Mouse (Mus musculus) E14TG2a.4 (cell line): Measurements from ENCODE around the gene Wipf1.

ENCODE experiments used
- H3K27me3 ChIP-seq: 2 replicates; pipeline ENCODE4 v1.6.1; 2014; ENCODE audit warnings: low read length, control low read depth; ENCODE audit not compliant: insufficient read depth
- H3K36me3 ChIP-seq: 2 replicates; pipeline ENCODE4 v1.6.1; 2014; ENCODE audit warnings: low read length, control low read depth; ENCODE audit not compliant: insufficient read depth
- H3K4me1 ChIP-seq: replicated peaks from 2 replicates; pipeline ENCODE4 v1.6.1; 2014; ENCODE audit warnings: low read depth, low read length, control low read depth
- H3K4me3 ChIP-seq: replicated peaks from 2 replicates; pipeline ENCODE4 v1.5.1; 2014; ENCODE audit warnings: mild to moderate bottlenecking, low read length
- H3K9me3 ChIP-seq: 2 replicates; pipeline ENCODE4 v1.6.1; 2014; ENCODE audit warnings: low read length, control low read depth
- CTCF ChIP-seq: conservative IDR thresholded peaks from 2 replicates; pipeline ENCODE4 v1.5.1; 2014; ENCODE audit warnings: low read length
- NANOG ChIP-seq: IDR thresholded peaks from 2 replicates; pipeline ENCODE4 v1.6.1; 2014; ENCODE audit warnings: borderline replicate concordance, low read length, mixed read lengths
- POU5F1 ChIP-seq: IDR thresholded peaks from 2 replicates; pipeline ENCODE4 v1.6.1; 2014; ENCODE audit warnings: low read length, borderline replicate concordance

Gene Wipf1

GRCm38 (mm10) chr2:73395516-73395915 is 134.0 kb downstream of the Wipf1 start:
- no peaks in the 10 kb centered on the region for H3K27me3 ChIP-seq
- no peaks in the 10 kb centered on the region for H3K36me3 ChIP-seq
- no peak overlapping the region for H3K4me3 ChIP-seq
- peaks cover 7% of the 10 kb centered on the region for H3K9me3 ChIP-seq
- TF ChIP-seq POU5F1 (no peak), NANOG (no peak), CTCF (no peak)
- peaks cover 8% of the 10 kb centered on the region for H3K4me1 ChIP-seq

- H3K9me3 ChIP-seq = peaks cover 7% of the 10 kb centered on the region
- no peak overlapping the region for H3K4me3 ChIP-seq
- no peak for TF ChIP-seq POU5F1
- H3K27me3 ChIP-seq = no peaks in the 10 kb centered on the region
- H3K36me3 ChIP-seq = no peaks in the 10 kb centered on the region
- peaks cover 8% of the 10 kb centered on the region for H3K4me1 ChIP-seq
These were observed 135.1 kb downstream of the Wipf1 start for GRCm38 (mm10) chr2:73394476-73394875.

GRCm38 (mm10) chr2:73392772-73393171 is 136.8 kb downstream of the Wipf1 start:
- H3K9me3 ChIP-seq = peaks cover 5% of the 10 kb centered on the region
- peaks cover 8% of the 10 kb centered on the region for H3K4me1 ChIP-seq
- H3K36me3 ChIP-seq = no peaks in the 10 kb centered on the region
- TF ChIP-seq POU5F1 (no peak), CTCF (no peak), NANOG (no peak)
- no peak overlapping the region for H3K4me3 ChIP-seq
- H3K27me3 ChIP-seq = no peaks in the 10 kb centered on the region

DNA sequence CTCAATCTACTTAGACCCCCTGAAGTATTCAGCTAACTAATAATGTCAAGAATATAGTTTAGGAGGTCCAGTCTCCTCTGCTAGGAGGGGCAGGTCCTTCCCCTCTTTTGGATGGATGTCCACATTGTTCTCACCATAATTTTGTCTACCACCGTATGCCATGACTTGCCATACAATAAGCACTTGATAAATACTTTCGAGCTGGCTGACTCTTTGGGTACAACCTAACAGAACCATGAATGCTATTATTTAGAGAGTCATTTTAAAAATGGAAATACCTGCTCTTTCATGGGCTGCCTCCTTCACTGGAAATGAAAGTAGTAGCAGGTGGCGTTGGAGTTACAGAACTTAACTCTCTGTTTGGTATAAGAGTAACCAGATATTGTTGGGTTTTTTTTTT is 139.6 kb downstream of the Wipf1 start:
- Histone ChIP-seq H3K4me3 (no peak overlapping the region), H3K4me1 (peaks cover 16% of the 10 kb centered on the region), H3K27me3 (peaks cover 9% of the 10 kb centered on the region), H3K36me3 (no peaks in the 10 kb centered on the region), H3K9me3 (no peaks in the 10 kb centered on the region)
- TF ChIP-seq CTCF = no peak
- TF ChIP-seq POU5F1 = no peak
- TF ChIP-seq NANOG = no peak

GRCm38 (mm10) chr2:73387806-73388205 is 141.7 kb downstream of the Wipf1 start:
- H3K4me3 ChIP-seq = no peak overlapping the region
- H3K9me3 ChIP-seq = no peaks in the 10 kb centered on the region
- TF ChIP-seq NANOG (no peak), POU5F1 (no peak), CTCF (no peak)
- peaks cover 8% of the 10 kb centered on the region; the same call in 1 of the 2 replicates for H3K4me1 ChIP-seq
- H3K36me3 ChIP-seq = no peaks in the 10 kb centered on the region
- H3K27me3 ChIP-seq = peaks cover 16% of the 10 kb centered on the region

DNA sequence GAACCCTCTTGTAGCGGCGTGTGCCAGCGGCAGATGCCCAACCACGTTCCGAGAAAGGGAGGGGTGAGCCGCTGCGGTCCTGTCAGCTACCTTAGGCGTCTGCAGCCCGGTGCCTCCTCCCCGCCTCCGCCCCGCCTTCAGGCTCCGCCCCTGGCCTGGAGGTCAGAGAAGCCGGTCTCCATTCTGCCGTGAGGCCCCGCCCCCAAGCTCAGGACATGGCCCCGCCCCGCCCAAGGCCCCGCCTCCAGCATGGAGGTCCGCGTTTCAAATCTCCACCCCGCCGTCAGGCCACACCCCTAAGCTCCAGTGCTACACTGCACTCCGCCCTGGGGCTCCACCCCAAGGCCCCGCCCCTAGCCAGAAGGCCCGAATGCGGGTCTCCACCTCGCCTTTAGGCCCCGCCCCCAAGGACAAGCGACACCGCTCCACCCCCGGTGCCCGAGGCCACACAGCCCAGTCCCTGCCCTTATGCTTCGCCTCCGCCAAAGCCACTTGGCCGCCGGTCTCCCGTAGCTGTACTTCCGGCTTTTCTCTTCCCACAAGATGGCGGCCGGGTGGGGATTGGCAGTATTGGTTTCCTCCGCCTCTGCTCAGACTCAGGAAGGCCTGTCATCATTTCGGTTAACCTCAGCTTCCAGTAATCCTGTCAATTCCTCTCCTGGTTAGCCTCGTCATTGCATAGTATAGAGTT is 143.0 kb downstream of the Wipf1 start, which contains the start of gene Gpr155:
Gene Gpr155, minus strand, starts transcription at position 217 of the 691 bp plus-strand sequence.
- peaks cover 8% of the 10 kb centered on the region; the same call in 1 of the 2 replicates for H3K4me1 ChIP-seq
- no peak for TF ChIP-seq POU5F1
- no peak for TF ChIP-seq CTCF
- no peak for TF ChIP-seq NANOG
- no peaks in the 10 kb centered on the region for H3K9me3 ChIP-seq
- H3K27me3 ChIP-seq = peaks cover 17% of the 10 kb centered on the region
- peak within 1 kb of the TSS; percentile 92 for H3K4me3 ChIP-seq
- H3K36me3 ChIP-seq = no peaks in the 10 kb centered on the region

DNA sequence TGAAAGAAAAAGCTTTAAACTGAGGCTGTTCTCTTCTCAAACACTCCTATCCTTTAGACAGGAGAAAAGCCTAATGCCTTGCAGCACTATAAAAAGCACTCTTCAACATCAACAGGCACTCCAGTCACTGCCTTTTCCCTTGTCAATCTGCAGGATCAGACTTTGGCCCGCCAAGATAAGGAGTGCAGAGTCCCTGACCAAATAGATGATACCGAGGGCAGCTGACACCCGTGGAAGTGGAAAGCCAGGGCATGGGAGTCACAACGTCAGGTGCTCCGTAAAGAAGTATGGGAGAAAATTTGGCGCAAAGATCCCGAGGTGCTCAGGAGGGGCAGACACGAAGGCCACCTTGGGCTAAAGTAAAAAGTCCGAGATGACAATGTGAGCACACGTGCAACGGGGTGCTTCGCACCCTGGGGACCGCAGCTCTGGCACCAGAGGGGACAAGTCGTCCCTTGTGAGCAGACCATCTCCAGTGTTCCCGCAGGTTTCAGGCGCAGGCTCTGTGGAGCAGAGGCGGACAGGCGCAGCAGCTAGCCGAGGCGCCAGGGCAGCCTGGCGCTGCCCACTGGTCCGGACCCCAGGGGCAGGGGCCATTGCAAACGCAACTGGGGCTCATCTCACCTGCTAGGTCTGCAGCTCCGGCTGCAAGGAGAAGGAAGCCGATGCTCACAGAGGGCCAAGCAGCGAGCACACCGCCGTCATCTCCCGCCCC is 143.7 kb downstream of the Wipf1 start:
- Histone ChIP-seq H3K4me1 (peaks cover 8% of the 10 kb centered on the region; the same call in 1 of the 2 replicates), H3K9me3 (no peaks in the 10 kb centered on the region), H3K27me3 (peaks cover 17% of the 10 kb centered on the region), H3K4me3 (peak overlapping the region; percentile 92), H3K36me3 (no peaks in the 10 kb centered on the region)
- TF ChIP-seq POU5F1 = no peak
- no peak for TF ChIP-seq NANOG
- no peak for TF ChIP-seq CTCF

GRCm38 (mm10) chr2:73385172-73385571 is 144.4 kb downstream of the Wipf1 start:
- TF ChIP-seq NANOG = no peak
- TF ChIP-seq CTCF = no peak
- no peak for TF ChIP-seq POU5F1
- H3K9me3 ChIP-seq = no peaks in the 10 kb centered on the region
- peaks cover 17% of the 10 kb centered on the region for H3K27me3 ChIP-seq
- H3K36me3 ChIP-seq = no peaks in the 10 kb centered on the region
- H3K4me3 ChIP-seq = no peak overlapping the region
- H3K4me1 ChIP-seq = peaks cover 8% of the 10 kb centered on the region; the same call in 1 of the 2 replicates
